Mouse (Mus musculus): Measurements from ENCODE around the gene R3hdm2.

The R3hdm2 gene

GRCm38 (mm10) chr10:127353909-127354895, 25.9 kb upstream of the R3hdm2 start, which contains the start of gene Inhbe:
TSS of gene Inhbe (minus strand) at chr10:127354411.
- DNase-seq (ENCODE audit: low spot score): no peak

- no peak for DNase-seq (ENCODE audit: low spot score)
These were observed 24.8 kb upstream of the R3hdm2 start for GRCm38 (mm10) chr10:127355336-127355735.

- no peak for DNase-seq (ENCODE audit: low spot score)
These were observed 19.4 kb upstream of the R3hdm2 start for GRCm38 (mm10) chr10:127360714-127361113.

- no peak for DNase-seq (ENCODE audit: low spot score)
These were observed 13.0 kb upstream of the R3hdm2 start for GRCm38 (mm10) chr10:127367116-127367515.

GRCm38 (mm10) chr10:127368273-127368672, 11.9 kb upstream of the R3hdm2 start:
- no peak for DNase-seq (ENCODE audit: low spot score)

GRCm38 (mm10) chr10:127369834-127370820, 10.0 kb upstream of the R3hdm2 start, which contains the start of gene Inhbc:
TSS of gene Inhbc (minus strand) at chr10:127370431.
- DNase-seq (ENCODE audit: low spot score): no peak

- no peak for DNase-seq (ENCODE audit: low spot score)
These were observed 9.1 kb upstream of the R3hdm2 start for GRCm38 (mm10) chr10:127371023-127371422.

GRCm38 (mm10) chr10:127377700-127378099, 2.4 kb upstream of the R3hdm2 start:
- DNase-seq (ENCODE audit: low spot score): no peak

- DNase-seq (ENCODE audit: low spot score): no peak
These were observed 473 bp upstream of the R3hdm2 start for GRCm38 (mm10) chr10:127379654-127380053.

GRCm38 (mm10) chr10:127380767-127381742, 928 bp downstream of the R3hdm2 start:
- DNase-seq (ENCODE audit: low spot score): peak; percentile 82

GRCm38 (mm10) chr10:127381743-127382134, 1.6 kb downstream of the R3hdm2 start:
- DNase-seq (ENCODE audit: low spot score): no peak

GRCm38 (mm10) chr10:127391774-127392173, 11.6 kb downstream of the R3hdm2 start:
- no peak for DNase-seq (ENCODE audit: low spot score)

- no peak for DNase-seq (ENCODE audit: low spot score)
These were observed 24.6 kb downstream of the R3hdm2 start for GRCm38 (mm10) chr10:127404701-127405100.

GRCm38 (mm10) chr10:127407391-127407790, 27.3 kb downstream of the R3hdm2 start:
- DNase-seq (ENCODE audit: low spot score): no peak

GRCm38 (mm10) chr10:127412101-127412500, 32.0 kb downstream of the R3hdm2 start:
- no peak for DNase-seq (ENCODE audit: low spot score)

GRCm38 (mm10) chr10:127412776-127413175, 32.6 kb downstream of the R3hdm2 start:
- no peak for DNase-seq (ENCODE audit: low spot score)

- no peak for DNase-seq (ENCODE audit: low spot score)
These were observed 33.5 kb downstream of the R3hdm2 start for GRCm38 (mm10) chr10:127413585-127413984.

- no peak for DNase-seq (ENCODE audit: low spot score)
These were observed 34.0 kb downstream of the R3hdm2 start for GRCm38 (mm10) chr10:127414141-127414540.

- DNase-seq (ENCODE audit: low spot score): no peak
These were observed 40.0 kb downstream of the R3hdm2 start for GRCm38 (mm10) chr10:127420131-127420530.

- DNase-seq (ENCODE audit: low spot score): no peak
These were observed 40.7 kb downstream of the R3hdm2 start for GRCm38 (mm10) chr10:127420676-127421353.

All from testis, postnatal 10 days (tissue).